Mouse (Mus musculus) CH12.LX (cell line): Measurements from ENCODE around the gene Med24. TPM values are rescaled to one million over a fixed set of nuclear protein-coding genes. Genes with fewer than 3 reads are reported as not detected.

Experiments used
- DNase-seq: peaks from one replicate; pipeline ENCODE4 v3.0.0-alpha.2; 2013; ENCODE audit errors: extremely low read depth
- H3K27ac ChIP-seq: 2 replicates; pipeline ENCODE4 v1.5.1; 2012; ENCODE audit warnings: low read depth, mild to moderate bottlenecking, control low read depth, moderate library complexity; ENCODE audit not compliant: insufficient read depth
- H3K27me3 ChIP-seq: replicated peaks from 2 replicates; pipeline ENCODE3; 2012; ENCODE audit warnings: inconsistent platforms
- H3K36me3 ChIP-seq, 2 experiments: replicated peaks in 1 of 2; 2 replicates each; pipeline versions ENCODE3 to v1.6.1; 2012; ENCODE audit warnings: inconsistent platforms in 1 of 2, low read length in 1 of 2, mild to moderate bottlenecking in 1 of 2, mixed read lengths in 1 of 2, moderate library complexity in 1 of 2; ENCODE audit not compliant: control insufficient read depth in 1 of 2, insufficient read depth in 1 of 2
- H3K4me1 ChIP-seq, 2 experiments: 2 replicates each; pipeline ENCODE4 v1.6.1; 2012; ENCODE audit warnings: inconsistent platforms in 1 of 2, moderate library complexity in 1 of 2; ENCODE audit not compliant: insufficient read depth in 2 of 2, control insufficient read depth in 1 of 2
- H3K4me2 ChIP-seq: 2 replicates; pipeline ENCODE4 v1.6.1; 2012; ENCODE audit warnings: low read depth, mild to moderate bottlenecking, control low read depth; ENCODE audit not compliant: poor library complexity, insufficient read depth, severe bottlenecking
- H3K4me3 ChIP-seq, 3 experiments: fragments of 150-350 bp in 1 of 3; sonication (generic) in 1 of 3; replicated peaks in 1 of 3; 2 replicates each; pipeline versions ENCODE3 to v1.5.1; 2011 to 2012; ENCODE audit warnings: low read depth in 2 of 3, low read length in 2 of 3, mild to moderate bottlenecking in 2 of 3, moderate library complexity in 2 of 3, control low read depth in 1 of 3, improper control_type of control experiment in 1 of 3, inconsistent platforms in 1 of 3, mixed read lengths in 1 of 3; ENCODE audit not compliant: poor library complexity in 1 of 3
- H3K79me2 ChIP-seq: replicated peaks from 2 replicates; pipeline ENCODE4 v1.6.1; 2012; ENCODE audit warnings: mild to moderate bottlenecking, moderate library complexity; ENCODE audit not compliant: control insufficient read depth, poor library complexity, insufficient read depth, severe bottlenecking; ENCODE audit errors: extremely low read depth
- H3K9ac ChIP-seq: 2 replicates; pipeline ENCODE4 v1.6.1; 2012; ENCODE audit warnings: low read depth, mild to moderate bottlenecking, control low read depth, moderate library complexity; ENCODE audit not compliant: insufficient read depth
- H3K9me3 ChIP-seq: replicated peaks from 2 replicates; pipeline ENCODE3; 2012; ENCODE audit warnings: low read length, inconsistent platforms, mixed read lengths
- BHLHE40 ChIP-seq: IDR thresholded peaks from 2 replicates; pipeline ENCODE4 v1.6.1; 2011; ENCODE audit warnings: mild to moderate bottlenecking, low read depth, low read length, improper control_type of control experiment
- CHD1 ChIP-seq: IDR thresholded peaks from 2 replicates; pipeline ENCODE4 v1.6.1; 2012; ENCODE audit warnings: low read depth, low read length, improper control_type of control experiment, inconsistent platforms
- EP300 ChIP-seq: IDR thresholded peaks from 2 replicates; pipeline ENCODE4 v1.6.1; 2011; ENCODE audit warnings: low read length, improper control_type of control experiment
- ETS1 ChIP-seq: conservative IDR thresholded peaks from 2 replicates; pipeline ENCODE4 v1.6.1; 2012; ENCODE audit warnings: low read depth, mild to moderate bottlenecking, inconsistent platforms, low read length, improper control_type of control experiment, moderate library complexity
- GABPA ChIP-seq: IDR thresholded peaks from 2 replicates; pipeline ENCODE4 v1.6.1; 2012; ENCODE audit warnings: low read depth, low read length, improper control_type of control experiment, inconsistent platforms; ENCODE audit not compliant: insufficient replicate concordance
- HCFC1 ChIP-seq: IDR thresholded peaks from 2 replicates; pipeline ENCODE4 v1.6.1; 2012; ENCODE audit warnings: low read depth, mild to moderate bottlenecking, inconsistent platforms, low read length, improper control_type of control experiment
- IRF4 ChIP-seq: IDR thresholded peaks from 2 replicates; pipeline ENCODE4 v1.6.1; 2014; ENCODE audit warnings: low read depth, mild to moderate bottlenecking, inconsistent platforms, low read length, improper control_type of control experiment
- JUND ChIP-seq: conservative IDR thresholded peaks from 2 replicates; pipeline ENCODE4 v1.6.1; 2011; ENCODE audit warnings: low read depth, low read length, improper control_type of control experiment
- KAT2A ChIP-seq: IDR thresholded peaks from 2 replicates; pipeline ENCODE4 v1.6.1; 2012; ENCODE audit warnings: low read length, improper control_type of control experiment, inconsistent platforms; ENCODE audit not compliant: insufficient replicate concordance
- MAFK ChIP-seq: IDR thresholded peaks from 2 replicates; pipeline ENCODE4 v1.6.1; 2011; ENCODE audit warnings: low read length, improper control_type of control experiment; ENCODE audit not compliant: insufficient replicate concordance
- MAX ChIP-seq: IDR thresholded peaks from 2 replicates; pipeline ENCODE4 v1.6.1; 2011; ENCODE audit warnings: low read length, improper control_type of control experiment
- MEF2A ChIP-seq: IDR thresholded peaks from 2 replicates; pipeline ENCODE4 v1.6.1; 2014; ENCODE audit warnings: low read depth, mild to moderate bottlenecking, inconsistent platforms, low read length, improper control_type of control experiment, borderline replicate concordance
- MXI1 ChIP-seq: IDR thresholded peaks from 2 replicates; pipeline ENCODE4 v1.6.1; 2011; ENCODE audit warnings: mild to moderate bottlenecking, low read depth, low read length, improper control_type of control experiment
- NRF1 ChIP-seq: IDR thresholded peaks from 2 replicates; pipeline ENCODE4 v1.6.1; 2014; ENCODE audit warnings: low read depth, mild to moderate bottlenecking, inconsistent platforms, low read length, improper control_type of control experiment, moderate library complexity
- POLR2AphosphoS2 ChIP-seq: IDR thresholded peaks from 2 replicates; pipeline ENCODE4 v1.6.1; 2011; ENCODE audit warnings: low read depth, low read length, improper control_type of control experiment
- SMC3 ChIP-seq: IDR thresholded peaks from 2 replicates; pipeline ENCODE4 v1.6.1; 2011; ENCODE audit warnings: low read depth, low read length, improper control_type of control experiment
- TCF12 ChIP-seq: IDR thresholded peaks from 2 replicates; pipeline ENCODE4 v1.6.1; 2014; ENCODE audit warnings: low read depth, mild to moderate bottlenecking, inconsistent platforms, low read length, improper control_type of control experiment
- UBTF ChIP-seq: IDR thresholded peaks from 2 replicates; pipeline ENCODE4 v1.6.1; 2012; ENCODE audit warnings: low read depth, mild to moderate bottlenecking, inconsistent platforms, low read length, improper control_type of control experiment, moderate library complexity
- USF1 ChIP-seq: IDR thresholded peaks from 2 replicates; pipeline ENCODE4 v1.6.1; 2014; ENCODE audit warnings: low read depth, mild to moderate bottlenecking, inconsistent platforms, low read length, improper control_type of control experiment
- ZC3H11A ChIP-seq: IDR thresholded peaks from 2 replicates; pipeline ENCODE4 v1.6.1; 2012; ENCODE audit warnings: low read depth, mild to moderate bottlenecking, inconsistent platforms, low read length, improper control_type of control experiment
- ZKSCAN1 ChIP-seq: IDR thresholded peaks from 2 replicates; pipeline ENCODE4 v1.6.1; 2012; ENCODE audit warnings: low read depth, inconsistent platforms, low read length, improper control_type of control experiment, borderline replicate concordance
- ZMIZ1 ChIP-seq: IDR thresholded peaks from 2 replicates; pipeline ENCODE4 v1.6.1; 2012; ENCODE audit warnings: low read depth, mild to moderate bottlenecking, inconsistent platforms, low read length, improper control_type of control experiment
- dilution Hi-C: fragments of 300-500 bp; cut with MboI; formaldehyde crosslinking; loops from 2 replicates; pipeline ENCODE4 v1.14.3; 2020; ENCODE audit warnings: low sequenced_read_pairs; ENCODE audit not compliant: extremely low pct_unique_long_range_greater_than_20kb, extremely low pct_ligation_motif_present
- in situ Hi-C: fragments of 300-500 bp; cut with MboI; formaldehyde crosslinking; loops from 3 replicates; pipeline ENCODE4 v1.14.3; 2019; ENCODE audit warnings: low sequenced_read_pairs, low pct_ligation_motif_present, low pct_unique_long_range_greater_than_20kb, mixed read lengths
- polyA plus RNA-seq: library from polyadenylated mRNA; unstranded; fragments of >175 nt; gene quantifications from 2 replicates; pipeline ENCODE4 v1.2.1, GENCODE M21; 2012; ENCODE audit warnings: low read depth; ENCODE audit not compliant: insufficient read length
- total RNA-seq, 2 experiments: library from RNA; depleted of rRNA; stranded (reverse); fragments of 300-350 nt in 1 of 2; fragments of >200 nt in 1 of 2; gene quantifications; 2 replicates each; pipeline ENCODE4 v1.2.3; 2012 to 2014

The Med24 gene
- total and polyA plus RNA-seq, 3 experiments = 30.9 to 78.8 (median 48.6) TPM

- Histone ChIP-seq H3K36me3 (peaks cover 70 to 83% of the 10 kb centered on the region in 2 experiments), H3K9ac (no peak overlapping the region), H3K79me2 (no peaks in the 10 kb centered on the region), H3K9me3 (no peaks in the 10 kb centered on the region), H3K4me1 (peaks cover 0 to 22% of the 10 kb centered on the region in 2 experiments; a peak in 2 of 4 replicates), H3K4me3 (no peak overlapping the region), H3K4me2 (no peak overlapping the region), H3K27ac (no peak overlapping the region), H3K27me3 (no peaks in the 10 kb centered on the region)
- in situ Hi-C loops (loop anchor here (10.0 kb wide), 1 partner anchor 220 kb away; no protein-coding TSS in a partner anchor), dilution Hi-C loops (no loop called here)
- TF ChIP-seq EP300 (no peak), POLR2AphosphoS2 (no peak), KAT2A (no peak), ZC3H11A (no peak), MAX (no peak)
- no peak for DNase-seq
These were observed 34.9 kb downstream of the Med24 start for GRCm38 (mm10) chr11:98694301-98694700.

GRCm38 (mm10) chr11:98693746-98694145 lies 35.5 kb downstream of the Med24 start:
- TF ChIP-seq EP300 = no peak
- no peak for TF ChIP-seq BHLHE40
- TF ChIP-seq ZKSCAN1 = no peak
- no peak for TF ChIP-seq UBTF
- TF ChIP-seq MAX = no peak
- TF ChIP-seq SMC3 = no peak
- TF ChIP-seq NRF1 = no peak
- no peak for TF ChIP-seq HCFC1
- TF ChIP-seq CHD1 = no peak
- no peak for TF ChIP-seq ETS1
- TF ChIP-seq TCF12 = no peak
- no peak for TF ChIP-seq USF1
- no peak for TF ChIP-seq GABPA
- TF ChIP-seq MAFK = no peak
- no peak for TF ChIP-seq ZMIZ1
- no peak for TF ChIP-seq ZC3H11A
- no peak for TF ChIP-seq MEF2A
- no peak for TF ChIP-seq MXI1
- no peak for TF ChIP-seq IRF4
- TF ChIP-seq JUND = no peak
- TF ChIP-seq, all 38 proteins: peak for 0
- dilution Hi-C loops (no loop called here), in situ Hi-C loops (loop anchor here (10.0 kb wide), 1 partner anchor 221 kb away; no protein-coding TSS in a partner anchor)
- no peak overlapping the region for H3K27ac ChIP-seq
- DNase-seq = no peak
- H3K27me3 ChIP-seq = no peaks in the 10 kb centered on the region
- H3K79me2 ChIP-seq = no peaks in the 10 kb centered on the region
- H3K9me3 ChIP-seq = no peaks in the 10 kb centered on the region
- H3K4me2 ChIP-seq = no peak overlapping the region
- H3K36me3 ChIP-seq = peaks cover 73 to 86% of the 10 kb centered on the region in 2 experiments
- no peak overlapping the region for H3K9ac ChIP-seq
- H3K4me1 ChIP-seq = peaks cover 0 to 22% of the 10 kb centered on the region in 2 experiments; a peak in 2 of 4 replicates
- no peak overlapping the region for H3K4me3 ChIP-seq
